Mouse (Mus musculus) embryonic facial prominence, embryonic 14.5 days (tissue): ENCODE results near the gene Cyth3. TPM values are rescaled to one million over a fixed set of nuclear protein-coding genes. Genes with fewer than 3 reads are reported as not detected.

ENCODE experiments used
- ATAC-seq: fragments of 200-750 bp; cut with Nextera tagmentation; 2 replicates; pipeline ENCODE4 v1.8.0; 2017; ENCODE audit warnings: low read depth, moderate number of reproducible peaks, moderate TSS enrichment
- DNase-seq: peaks from one replicate; pipeline ENCODE4 v3.0.0-alpha.2; 2015; ENCODE audit warnings: low spot score
- H3K27ac ChIP-seq: fragments of 300-500 bp; sonication (generic); replicated peaks from 2 replicates; pipeline ENCODE4 v1.5.1; 2014; ENCODE audit warnings: low read depth, mild to moderate bottlenecking, low read length, moderate library complexity
- H3K27me3 ChIP-seq: fragments of 300-500 bp; sonication (generic); replicated peaks from 2 replicates; pipeline ENCODE4 v1.6.1; 2014; ENCODE audit warnings: low read length; ENCODE audit not compliant: control insufficient read depth, insufficient read depth
- H3K36me3 ChIP-seq: fragments of 300-500 bp; sonication (generic); 2 replicates; pipeline ENCODE4 v1.6.1; 2014; ENCODE audit warnings: low read length, mixed read lengths; ENCODE audit not compliant: control insufficient read depth, insufficient read depth
- H3K4me1 ChIP-seq: fragments of 300-500 bp; sonication (generic); 2 replicates; pipeline ENCODE4 v1.6.1; 2014; ENCODE audit warnings: antibody characterized with exemption, low read length; ENCODE audit not compliant: control insufficient read depth, insufficient read depth
- H3K4me2 ChIP-seq: fragments of 300-500 bp; sonication (generic); 2 replicates; pipeline ENCODE4 v1.6.1; 2014; ENCODE audit warnings: low read depth, mild to moderate bottlenecking, low read length, moderate library complexity, mixed read lengths
- H3K4me3 ChIP-seq: fragments of 300-500 bp; sonication (generic); 2 replicates; pipeline ENCODE4 v1.5.1; 2014; ENCODE audit warnings: low read depth, mild to moderate bottlenecking, low read length
- H3K9ac ChIP-seq: fragments of 300-500 bp; sonication (generic); 2 replicates; pipeline ENCODE4 v1.6.1; 2014; ENCODE audit warnings: low read depth, mild to moderate bottlenecking, low read length, moderate library complexity, mixed read lengths
- H3K9me3 ChIP-seq: fragments of 300-500 bp; sonication (generic); 2 replicates; pipeline ENCODE4 v1.6.1; 2016; ENCODE audit warnings: low read length; ENCODE audit not compliant: control insufficient read depth
- WGBS: fragments of 180-500 bp; shearing (Covaris S2); extraction: QIAGEN DNeasy Blood & Tissue Kit; methylation state at CpG from one replicate; pipeline ENCODE4 v1.1.7; 2014; 5-methylcytosine and 5-hydroxymethylcytosine counted together
- polyA plus RNA-seq: library from polyadenylated mRNA; unstranded; fragments of >200 nt; fragmentation: Nextera tagmentation; extraction: Ambion mirVana; gene quantifications from 2 replicates; pipeline ENCODE4 v1.2.1, GENCODE M21; 2014

The Cyth3 gene
- 52.0 and 61.2 TPM in 2 replicates for polyA plus RNA-seq

DNA sequence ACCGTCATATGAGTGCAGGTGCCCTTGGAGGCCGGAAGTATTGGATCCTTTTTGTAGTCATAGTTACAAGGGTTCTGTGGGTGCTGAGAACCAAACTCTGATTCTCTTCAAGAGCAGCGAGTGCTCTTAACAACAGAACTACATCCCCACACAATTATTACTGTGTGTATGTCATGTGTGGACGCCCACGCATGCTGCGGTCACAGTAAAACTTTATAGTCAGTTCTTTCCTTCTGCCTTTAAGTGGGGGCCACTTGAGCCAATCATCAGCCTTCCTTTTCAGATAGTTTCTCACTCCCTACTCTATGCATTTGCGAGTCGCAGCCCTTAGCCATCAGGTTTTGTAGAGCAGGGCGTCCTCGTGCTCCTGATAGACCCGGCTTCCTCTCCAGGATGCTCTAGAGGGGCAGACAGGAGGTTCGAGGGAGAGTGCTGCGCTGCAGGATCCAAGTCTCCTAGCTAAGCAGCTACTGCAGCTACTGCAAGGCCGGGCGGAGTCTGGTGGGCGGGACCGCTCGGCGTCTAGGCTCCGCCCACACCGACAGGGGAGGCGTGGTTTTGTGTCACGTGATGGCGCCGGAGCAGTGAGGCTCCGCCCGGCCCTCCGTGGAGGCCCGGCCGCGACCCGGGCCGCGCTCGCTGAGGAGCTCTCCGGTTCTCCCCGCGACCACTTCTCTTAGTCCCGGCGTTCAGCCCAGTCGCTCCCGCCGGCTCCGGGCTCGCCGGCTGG lies at the start of gene Cyth3:
TSS of gene Cyth3 (plus strand) at position 555 of the 730 bp plus-strand sequence.
- Histone ChIP-seq H3K4me3 (peak within 1 kb of the TSS; percentile 70), H3K36me3 (no peaks in the 10 kb centered on the region), H3K4me2 (peak within 1 kb of the TSS; percentile 84), H3K9me3 (no peaks in the 10 kb centered on the region), H3K27me3 (no peaks in the 10 kb centered on the region), H3K9ac (peak within 1 kb of the TSS; percentile 80), H3K27ac (peak within 1 kb of the TSS; percentile 79), H3K4me1 (peaks cover 46% of the 10 kb centered on the region)
- DNase-seq (peak; percentile 94), ATAC-seq (peak; percentile 93)
- 12% methylated on average over 29 of the region's 46 CpGs for WGBS

DNA sequence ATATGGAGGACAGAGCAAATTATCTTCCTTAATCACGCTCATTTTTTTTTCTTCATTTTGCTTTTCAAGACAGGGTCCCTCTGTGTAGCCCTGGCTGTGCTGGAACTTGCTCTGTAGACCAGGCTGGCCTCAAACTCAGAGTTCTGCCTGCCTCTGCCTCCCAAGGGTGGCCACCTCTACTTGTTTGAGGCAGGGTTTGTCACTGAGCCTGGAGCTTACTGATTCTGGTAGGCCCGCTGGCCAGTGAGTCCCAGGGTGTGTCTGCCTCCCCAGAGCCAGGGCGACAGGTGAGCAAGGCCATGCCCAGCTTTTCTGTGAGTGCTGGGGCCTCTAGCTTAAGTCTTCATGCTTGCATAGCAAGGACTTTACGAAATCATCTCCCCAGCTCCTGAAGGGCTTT lies 49.2 kb upstream of the Cyth3 start:
- ATAC-seq: no peak
- Histone ChIP-seq H3K9ac (no peak overlapping the region), H3K27me3 (no peaks in the 10 kb centered on the region), H3K4me2 (no peak overlapping the region), H3K4me1 (no peaks in the 10 kb centered on the region), H3K4me3 (no peak overlapping the region), H3K36me3 (no peaks in the 10 kb centered on the region), H3K9me3 (no peaks in the 10 kb centered on the region), H3K27ac (no peak overlapping the region)
- 90% methylated on average over 4 of the region's 4 CpGs for WGBS
- DNase-seq: no peak

- Histone ChIP-seq H3K27me3 (no peaks in the 10 kb centered on the region), H3K4me2 (no peak overlapping the region), H3K27ac (no peak overlapping the region), H3K36me3 (no peaks in the 10 kb centered on the region), H3K9ac (no peak overlapping the region), H3K4me3 (no peak overlapping the region), H3K9me3 (no peaks in the 10 kb centered on the region), H3K4me1 (no peaks in the 10 kb centered on the region)
- WGBS: 64% methylated on average over 19 of the region's 19 CpGs
- DNase-seq: peak; percentile 76
- peak; percentile 64; the same call in 1 of the 2 replicates for ATAC-seq
Measured at GRCm38 (mm10) chr5:143574261-143575178, 47.7 kb upstream of the Cyth3 start.

- Histone ChIP-seq H3K4me3 (no peak overlapping the region), H3K27ac (no peak overlapping the region), H3K36me3 (no peaks in the 10 kb centered on the region), H3K27me3 (no peaks in the 10 kb centered on the region), H3K4me2 (no peak overlapping the region), H3K9ac (no peak overlapping the region), H3K4me1 (no peaks in the 10 kb centered on the region), H3K9me3 (no peaks in the 10 kb centered on the region)
- WGBS: 81% methylated on average over 10 of the region's 10 CpGs
- DNase-seq (no peak), ATAC-seq (no peak)
Measured at GRCm38 (mm10) chr5:143579537-143580203, 42.6 kb upstream of the Cyth3 start.

DNA sequence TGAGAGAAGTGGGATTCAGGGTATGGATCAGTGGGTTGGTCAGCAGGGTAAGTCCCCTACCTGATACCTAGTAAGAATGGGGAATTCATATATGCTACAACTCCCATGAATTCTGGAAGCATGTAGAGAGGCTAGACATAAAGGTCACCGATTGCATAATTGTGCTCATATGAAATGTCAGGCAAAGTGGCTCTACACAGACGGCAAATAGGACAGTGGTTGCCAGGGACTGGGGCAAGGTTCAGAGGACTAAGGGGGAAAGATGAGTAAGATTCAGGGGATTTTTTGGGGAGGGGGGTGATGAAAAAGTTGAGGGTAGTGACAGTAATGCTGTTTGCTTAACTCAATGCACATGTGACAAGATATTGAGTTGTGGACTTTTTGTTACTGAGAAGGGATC lies 41.3 kb upstream of the Cyth3 start:
- 80% methylated on average over 2 of the region's 2 CpGs for WGBS
- no peak for DNase-seq
- H3K27ac ChIP-seq: no peak overlapping the region
- no peaks in the 10 kb centered on the region for H3K36me3 ChIP-seq
- H3K4me2 ChIP-seq: no peak overlapping the region
- ATAC-seq: no peak
- no peaks in the 10 kb centered on the region for H3K27me3 ChIP-seq
- no peaks in the 10 kb centered on the region for H3K4me1 ChIP-seq
- H3K9me3 ChIP-seq: no peaks in the 10 kb centered on the region
- no peak overlapping the region for H3K4me3 ChIP-seq
- no peak overlapping the region for H3K9ac ChIP-seq

GRCm38 (mm10) chr5:143581874-143582273 lies 40.4 kb upstream of the Cyth3 start:
- WGBS: 84% methylated on average over 8 of the region's 8 CpGs
- Histone ChIP-seq H3K27ac (no peak overlapping the region), H3K9ac (no peak overlapping the region), H3K9me3 (no peaks in the 10 kb centered on the region), H3K27me3 (no peaks in the 10 kb centered on the region), H3K36me3 (no peaks in the 10 kb centered on the region), H3K4me1 (no peaks in the 10 kb centered on the region), H3K4me2 (no peak overlapping the region), H3K4me3 (no peak overlapping the region)
- DNase-seq (no peak), ATAC-seq (no peak)

GRCm38 (mm10) chr5:143583081-143583480 lies 39.2 kb upstream of the Cyth3 start:
- no peak for DNase-seq
- ATAC-seq: no peak

GRCm38 (mm10) chr5:143584982-143585381 lies 37.3 kb upstream of the Cyth3 start:
- Histone ChIP-seq H3K27me3 (no peaks in the 10 kb centered on the region), H3K9ac (no peak overlapping the region), H3K9me3 (no peaks in the 10 kb centered on the region), H3K4me1 (no peaks in the 10 kb centered on the region), H3K4me2 (no peak overlapping the region), H3K27ac (no peak overlapping the region), H3K36me3 (no peaks in the 10 kb centered on the region), H3K4me3 (no peak overlapping the region)
- no peak for DNase-seq
- ATAC-seq: no peak
- 70% methylated on average over 5 of the region's 5 CpGs for WGBS

More at GRCm38 (mm10) chr5:143583081-143583480, 39.2 kb upstream of the Cyth3 start:
- 91% methylated on average over 10 of the region's 10 CpGs for WGBS
- Histone ChIP-seq H3K27me3 (no peaks in the 10 kb centered on the region), H3K36me3 (no peaks in the 10 kb centered on the region), H3K9me3 (no peaks in the 10 kb centered on the region), H3K27ac (no peak overlapping the region), H3K4me2 (no peak overlapping the region), H3K4me1 (no peaks in the 10 kb centered on the region), H3K4me3 (no peak overlapping the region), H3K9ac (no peak overlapping the region)
